Mouse (Mus musculus) CH12.LX (cell line): ENCODE measurements around the gene Slc16a5. TPM values are rescaled to one million over a fixed set of nuclear protein-coding genes. Genes with fewer than 3 reads are reported as not detected.

Experiments used
- DNase-seq: peaks from one replicate; pipeline ENCODE4 v3.0.0-alpha.2; 2013; ENCODE audit errors: extremely low read depth
- H3K27ac ChIP-seq: 2 replicates; pipeline ENCODE4 v1.5.1; 2012; ENCODE audit warnings: low read depth, mild to moderate bottlenecking, control low read depth, moderate library complexity; ENCODE audit not compliant: insufficient read depth
- H3K27me3 ChIP-seq: replicated peaks from 2 replicates; pipeline ENCODE3; 2012; ENCODE audit warnings: inconsistent platforms
- H3K36me3 ChIP-seq, 2 experiments: replicated peaks in 1 of 2; 2 replicates each; pipeline versions ENCODE3 to v1.6.1; 2012; ENCODE audit warnings: inconsistent platforms in 1 of 2, low read length in 1 of 2, mild to moderate bottlenecking in 1 of 2, mixed read lengths in 1 of 2, moderate library complexity in 1 of 2; ENCODE audit not compliant: control insufficient read depth in 1 of 2, insufficient read depth in 1 of 2
- H3K4me1 ChIP-seq, 2 experiments: 2 replicates each; pipeline ENCODE4 v1.6.1; 2012; ENCODE audit warnings: inconsistent platforms in 1 of 2, moderate library complexity in 1 of 2; ENCODE audit not compliant: insufficient read depth in 2 of 2, control insufficient read depth in 1 of 2
- H3K4me2 ChIP-seq: 2 replicates; pipeline ENCODE4 v1.6.1; 2012; ENCODE audit warnings: low read depth, mild to moderate bottlenecking, control low read depth; ENCODE audit not compliant: poor library complexity, insufficient read depth, severe bottlenecking
- H3K4me3 ChIP-seq, 3 experiments: fragments of 150-350 bp in 1 of 3; sonication (generic) in 1 of 3; replicated peaks in 1 of 3; 2 replicates each; pipeline versions ENCODE3 to v1.5.1; 2011 to 2012; ENCODE audit warnings: low read depth in 2 of 3, low read length in 2 of 3, mild to moderate bottlenecking in 2 of 3, moderate library complexity in 2 of 3, control low read depth in 1 of 3, improper control_type of control experiment in 1 of 3, inconsistent platforms in 1 of 3, mixed read lengths in 1 of 3; ENCODE audit not compliant: poor library complexity in 1 of 3
- H3K79me2 ChIP-seq: replicated peaks from 2 replicates; pipeline ENCODE4 v1.6.1; 2012; ENCODE audit warnings: mild to moderate bottlenecking, moderate library complexity; ENCODE audit not compliant: control insufficient read depth, poor library complexity, insufficient read depth, severe bottlenecking; ENCODE audit errors: extremely low read depth
- H3K9ac ChIP-seq: 2 replicates; pipeline ENCODE4 v1.6.1; 2012; ENCODE audit warnings: low read depth, mild to moderate bottlenecking, control low read depth, moderate library complexity; ENCODE audit not compliant: insufficient read depth
- H3K9me3 ChIP-seq: replicated peaks from 2 replicates; pipeline ENCODE3; 2012; ENCODE audit warnings: low read length, inconsistent platforms, mixed read lengths
- CHD1 ChIP-seq: IDR thresholded peaks from 2 replicates; pipeline ENCODE4 v1.6.1; 2012; ENCODE audit warnings: low read depth, low read length, improper control_type of control experiment, inconsistent platforms
- E2F4 ChIP-seq: IDR thresholded peaks from 2 replicates; pipeline ENCODE4 v1.6.1; 2011; ENCODE audit warnings: low read depth, low read length, improper control_type of control experiment; ENCODE audit not compliant: insufficient replicate concordance
- ELF1 ChIP-seq: IDR thresholded peaks from 2 replicates; pipeline ENCODE4 v1.6.1; 2014; ENCODE audit warnings: low read depth, mild to moderate bottlenecking, inconsistent platforms, low read length, improper control_type of control experiment
- EP300 ChIP-seq: IDR thresholded peaks from 2 replicates; pipeline ENCODE4 v1.6.1; 2011; ENCODE audit warnings: low read length, improper control_type of control experiment
- GABPA ChIP-seq: IDR thresholded peaks from 2 replicates; pipeline ENCODE4 v1.6.1; 2012; ENCODE audit warnings: low read depth, low read length, improper control_type of control experiment, inconsistent platforms; ENCODE audit not compliant: insufficient replicate concordance
- HCFC1 ChIP-seq: IDR thresholded peaks from 2 replicates; pipeline ENCODE4 v1.6.1; 2012; ENCODE audit warnings: low read depth, mild to moderate bottlenecking, inconsistent platforms, low read length, improper control_type of control experiment
- IRF4 ChIP-seq: IDR thresholded peaks from 2 replicates; pipeline ENCODE4 v1.6.1; 2014; ENCODE audit warnings: low read depth, mild to moderate bottlenecking, inconsistent platforms, low read length, improper control_type of control experiment
- JUN ChIP-seq: IDR thresholded peaks from 2 replicates; pipeline ENCODE4 v1.6.1; 2011; ENCODE audit warnings: low read depth, mild to moderate bottlenecking, low read length, improper control_type of control experiment, moderate library complexity; ENCODE audit not compliant: insufficient read depth
- JUND ChIP-seq: conservative IDR thresholded peaks from 2 replicates; pipeline ENCODE4 v1.6.1; 2011; ENCODE audit warnings: low read depth, low read length, improper control_type of control experiment
- MAX ChIP-seq: IDR thresholded peaks from 2 replicates; pipeline ENCODE4 v1.6.1; 2011; ENCODE audit warnings: low read length, improper control_type of control experiment
- MAZ ChIP-seq: IDR thresholded peaks from 2 replicates; pipeline ENCODE4 v1.6.1; 2012; ENCODE audit warnings: low read depth, mild to moderate bottlenecking, inconsistent platforms, low read length, improper control_type of control experiment, moderate library complexity
- MEF2A ChIP-seq: IDR thresholded peaks from 2 replicates; pipeline ENCODE4 v1.6.1; 2014; ENCODE audit warnings: low read depth, mild to moderate bottlenecking, inconsistent platforms, low read length, improper control_type of control experiment, borderline replicate concordance
- MXI1 ChIP-seq: IDR thresholded peaks from 2 replicates; pipeline ENCODE4 v1.6.1; 2011; ENCODE audit warnings: mild to moderate bottlenecking, low read depth, low read length, improper control_type of control experiment
- MYC ChIP-seq: IDR thresholded peaks from 2 replicates; pipeline ENCODE4 v1.6.1; 2011; ENCODE audit warnings: low read depth, mild to moderate bottlenecking, improper control_type of control experiment, low read length
- POLR2A ChIP-seq: IDR thresholded peaks from 2 replicates; pipeline ENCODE4 v1.6.1; 2011; ENCODE audit warnings: low read depth, mild to moderate bottlenecking, improper control_type of control experiment, low read length
- RAD21 ChIP-seq: IDR thresholded peaks from 2 replicates; pipeline ENCODE4 v1.6.1; 2011; ENCODE audit warnings: low read depth, mild to moderate bottlenecking, low read length, improper control_type of control experiment, moderate library complexity
- RCOR1 ChIP-seq: conservative IDR thresholded peaks from 2 replicates; pipeline ENCODE4 v1.6.1; 2012; ENCODE audit warnings: low read depth, mild to moderate bottlenecking, inconsistent platforms, low read length, improper control_type of control experiment
- SIN3A ChIP-seq: IDR thresholded peaks from 2 replicates; pipeline ENCODE4 v1.6.1; 2012; ENCODE audit warnings: low read length, improper control_type of control experiment, inconsistent platforms
- TBP ChIP-seq: conservative IDR thresholded peaks from 2 replicates; pipeline ENCODE4 v1.6.1; 2011; ENCODE audit warnings: low read depth, low read length, improper control_type of control experiment
- TCF12 ChIP-seq: IDR thresholded peaks from 2 replicates; pipeline ENCODE4 v1.6.1; 2014; ENCODE audit warnings: low read depth, mild to moderate bottlenecking, inconsistent platforms, low read length, improper control_type of control experiment
- UBTF ChIP-seq: IDR thresholded peaks from 2 replicates; pipeline ENCODE4 v1.6.1; 2012; ENCODE audit warnings: low read depth, mild to moderate bottlenecking, inconsistent platforms, low read length, improper control_type of control experiment, moderate library complexity
- USF2 ChIP-seq: conservative IDR thresholded peaks from 2 replicates; pipeline ENCODE4 v1.6.1; 2011; ENCODE audit warnings: low read depth, low read length, improper control_type of control experiment
- ZC3H11A ChIP-seq: IDR thresholded peaks from 2 replicates; pipeline ENCODE4 v1.6.1; 2012; ENCODE audit warnings: low read depth, mild to moderate bottlenecking, inconsistent platforms, low read length, improper control_type of control experiment
- ZMIZ1 ChIP-seq: IDR thresholded peaks from 2 replicates; pipeline ENCODE4 v1.6.1; 2012; ENCODE audit warnings: low read depth, mild to moderate bottlenecking, inconsistent platforms, low read length, improper control_type of control experiment
- ZNF384 ChIP-seq: IDR thresholded peaks from 2 replicates; pipeline ENCODE4 v1.6.1; 2012; ENCODE audit warnings: low read depth, low read length, improper control_type of control experiment, inconsistent platforms
- dilution Hi-C: fragments of 300-500 bp; cut with MboI; formaldehyde crosslinking; loops from 2 replicates; pipeline ENCODE4 v1.14.3; 2020; ENCODE audit warnings: low sequenced_read_pairs; ENCODE audit not compliant: extremely low pct_unique_long_range_greater_than_20kb, extremely low pct_ligation_motif_present
- in situ Hi-C: fragments of 300-500 bp; cut with MboI; formaldehyde crosslinking; loops from 3 replicates; pipeline ENCODE4 v1.14.3; 2019; ENCODE audit warnings: low sequenced_read_pairs, low pct_ligation_motif_present, low pct_unique_long_range_greater_than_20kb, mixed read lengths
- polyA plus RNA-seq: library from polyadenylated mRNA; unstranded; fragments of >175 nt; gene quantifications from 2 replicates; pipeline ENCODE4 v1.2.1, GENCODE M21; 2012; ENCODE audit warnings: low read depth; ENCODE audit not compliant: insufficient read length
- total RNA-seq, 2 experiments: library from RNA; depleted of rRNA; stranded (reverse); fragments of 300-350 nt in 1 of 2; fragments of >200 nt in 1 of 2; gene quantifications; 2 replicates each; pipeline ENCODE4 v1.2.3; 2012 to 2014

Gene Slc16a5
- total and polyA plus RNA-seq, 3 experiments: 0.51 to 0.71 TPM; not detected in 1

- in situ Hi-C loops: no loop called here
- Histone ChIP-seq H3K27ac (peak overlapping the region; percentile 65), H3K36me3 (peaks cover 0 to 24% of the 10 kb centered on the region in 2 experiments), H3K79me2 (peaks cover 64% of the 10 kb centered on the region), H3K9ac (peak overlapping the region; percentile 90), H3K27me3 (no peaks in the 10 kb centered on the region)
- TF ChIP-seq EP300: peak; percentile 30; the same call in 1 of the 2 replicates
- 0 out of 2 replicates have a peak, but pooled peaks have one; percentile 46 for TF ChIP-seq TBP
- TF ChIP-seq UBTF: no peak
- TF ChIP-seq E2F4: 0 out of 2 replicates have a peak, but pooled peaks have one; percentile 12
- TF ChIP-seq USF2: no peak
- 0 out of 2 replicates have a peak, but pooled peaks have one; percentile 52 for TF ChIP-seq MAZ
- TF ChIP-seq RAD21: no peak
- TF ChIP-seq ZC3H11A: no peak
- peak; percentile 12; the same call in 1 of the 2 replicates for TF ChIP-seq TCF12
- TF ChIP-seq POLR2A: peak; percentile 47; the same call in 1 of the 2 replicates
- no peak for TF ChIP-seq MAX
- no peak for TF ChIP-seq ZNF384
- TF ChIP-seq MEF2A: no peak
- TF ChIP-seq CHD1: peak; percentile 73; the same call in 1 of the 2 replicates
- peak; percentile 96 for TF ChIP-seq SIN3A
- TF ChIP-seq ELF1: peak; percentile 86
- no peak for TF ChIP-seq GABPA
- no peak for TF ChIP-seq JUN
- peak; percentile 77 for TF ChIP-seq MXI1
- TF ChIP-seq ZMIZ1: no peak
- TF ChIP-seq HCFC1: no peak
- TF ChIP-seq IRF4: peak; percentile 78
- TF ChIP-seq JUND: no peak
- TF ChIP-seq MYC: peak; percentile 85; the same call in 1 of the 2 replicates
- no peak for TF ChIP-seq RCOR1
- TF ChIP-seq, all 38 proteins: peak for 12
- dilution Hi-C loops: no loop called here
- peaks cover 31 to 58% of the 10 kb centered on the region in 2 experiments for H3K4me1 ChIP-seq
- DNase-seq: peak; percentile 81
- H3K4me3 ChIP-seq: peak overlapping the region; percentile 84 to 96 (median 96)
- peak overlapping the region; percentile 99 for H3K4me2 ChIP-seq
- H3K9me3 ChIP-seq: no peaks in the 10 kb centered on the region
Measured at GRCm38 (mm10) chr11:115512407-115513183, 50.3 kb downstream of the Slc16a5 start.
